Mouse (Mus musculus) G1E-ER4 (cell line): ENCODE results near the gene Fam89a. TPM values are rescaled to one million over a fixed set of nuclear protein-coding genes. Genes with fewer than 3 reads are reported as not detected.

Source experiments
- GATA1 ChIP-seq: IDR thresholded peaks from one replicate; pipeline ENCODE4 v1.8.0; 2012; ENCODE audit warnings: low read length, inconsistent platforms
- polyA plus RNA-seq: library from polyadenylated mRNA; stranded (reverse); fragments of >175 nt; gene quantifications from 2 replicates; pipeline ENCODE4 v1.2.3, GENCODE M21; 2012

The Fam89a gene
- polyA plus RNA-seq, 1 experiment: not detected

- no peak for TF ChIP-seq GATA1
These were observed 31.5 kb downstream of the Fam89a start for GRCm38 (mm10) chr8:124720133-124720532.

- no peak for TF ChIP-seq GATA1
These were observed 35.9 kb downstream of the Fam89a start for GRCm38 (mm10) chr8:124715736-124716135.

- TF ChIP-seq GATA1: no peak
These were observed 38.4 kb downstream of the Fam89a start for GRCm38 (mm10) chr8:124713207-124713606.

GRCm38 (mm10) chr8:124705823-124706222, 45.8 kb downstream of the Fam89a start:
- no peak for TF ChIP-seq GATA1

- TF ChIP-seq GATA1: no peak
These were observed 47.3 kb downstream of the Fam89a start for GRCm38 (mm10) chr8:124704376-124704775.

GRCm38 (mm10) chr8:124703526-124703925, 48.1 kb downstream of the Fam89a start:
- no peak for TF ChIP-seq GATA1

GRCm38 (mm10) chr8:124702183-124702582, 49.4 kb downstream of the Fam89a start:
- TF ChIP-seq GATA1: no peak

GRCm38 (mm10) chr8:124701023-124701422, 50.6 kb downstream of the Fam89a start:
- TF ChIP-seq GATA1: no peak

GRCm38 (mm10) chr8:124700271-124700670, 51.4 kb downstream of the Fam89a start:
- TF ChIP-seq GATA1: no peak

- no peak for TF ChIP-seq GATA1
These were observed 56.1 kb downstream of the Fam89a start for GRCm38 (mm10) chr8:124695424-124696100.

- no peak for TF ChIP-seq GATA1
These were observed 59.9 kb downstream of the Fam89a start for GRCm38 (mm10) chr8:124691706-124692105.

Other genes with a start within 250 kb of the Fam89a start
- gene Cog2, start 231.1 kb downstream of the Fam89a start, polyA plus RNA-seq: 16.7 and 23.3 TPM in 2 replicates
- gene Agt, start 182.1 kb downstream of the Fam89a start, polyA plus RNA-seq: not detected in 2 replicates
- gene Capn9, start 175.7 kb downstream of the Fam89a start, polyA plus RNA-seq: not detected in 2 replicates
- gene 2310022B05Rik, start 88.5 kb downstream of the Fam89a start, polyA plus RNA-seq: 22.3 and 26.3 TPM in 2 replicates
- gene Ttc13, start 29.8 kb downstream of the Fam89a start, polyA plus RNA-seq: 12.7 and 13.4 TPM in 2 replicates
- 16.6 and 21.2 TPM in 2 replicates for gene Arv1, start 29.7 kb downstream of the Fam89a start, polyA plus RNA-seq
- not detected in 2 replicates for gene Trim67, start 41.3 kb upstream of the Fam89a start, polyA plus RNA-seq
- 101 and 119 TPM in 2 replicates for gene Gnpat, start 111.2 kb upstream of the Fam89a start, polyA plus RNA-seq
- 24.8 and 34.2 TPM in 2 replicates for gene 2810004N23Rik, start 111.3 kb upstream of the Fam89a start, polyA plus RNA-seq
- gene Exoc8, start 145.9 kb upstream of the Fam89a start, polyA plus RNA-seq: 11.9 and 12.4 TPM in 2 replicates
- 9.5 and 16.9 TPM in 2 replicates for gene Sprtn, start 146.1 kb upstream of the Fam89a start, polyA plus RNA-seq
- 15.4 and 20.4 TPM in 2 replicates for gene Egln1, start 197.5 kb upstream of the Fam89a start, polyA plus RNA-seq